Mouse (Mus musculus): ENCODE measurements at regions not wholly inside any gene's neighbourhood (a gene's known extent, or its start where the extent isn't known, plus 50 kb on each side); places are given as distances from the start of the nearest gene placed in this dataset.

GRCm38 (mm10) chr3:19455838-19456448, 172.5 kb downstream of the 1700064H15Rik start:
- TF ChIP-seq POLR2A (IDR thresholded peaks at IDR 0.05; ENCODE audit: insufficient read length, low read depth) (no peak), TCF12 (IDR thresholded peaks at IDR 0.05; ENCODE audit: insufficient read depth, poor library complexity, severe bottlenecking) (no peak), POLR2AphosphoS2 (IDR thresholded peaks at IDR 0.05; ENCODE audit: insufficient read length, low read depth) (no peak), REST (IDR thresholded peaks at IDR 0.05; ENCODE audit: insufficient read depth, insufficient read length) (no peak), MYOD1 (IDR thresholded peaks at IDR 0.05; ENCODE audit: control insufficient read depth in 1 of 3, insufficient read length in 2 of 3, low read depth in 2 of 3) (no peak), CEBPB (IDR thresholded peaks at IDR 0.05; ENCODE audit: insufficient read depth, poor library complexity, severe bottlenecking) (no peak), USF1 (IDR thresholded peaks at IDR 0.05; ENCODE audit: low read depth) (no peak), MAX (IDR thresholded peaks at IDR 0.05; ENCODE audit: low read depth) (no peak)
